ENCODE assay signal across 8 mouse cellular contexts in genomic region chr10:80159021-80159560, GRCm38 (mm10). TPM values are rescaled to one million over a fixed set of nuclear protein-coding genes. Genes with fewer than 3 reads are reported as not detected.
A peak's percentile ranks its signal among the peaks of the same experiment; 100 is the strongest.
DNase-seq lines count a peak whose midpoint lies in the region; ATAC-seq and TF ChIP-seq lines count a peak whose summit lies in the region.

No protein-coding gene starts in this region.

- peak overlapping the region; percentile 67 for H3K4me2 ChIP-seq in kidney, postnatal 0 days (ENCODE audit: low read length)
- peak overlapping the region; percentile 77 for H3K4me2 ChIP-seq in stomach, embryonic 15.5 days

- ATAC-seq in kidney, postnatal 0 days (replicated peaks; ENCODE audit: low FRiP score, low read depth) = peak; percentile 2; the same call in 1 of the 2 replicates
- peak; percentile 0; the same call in 1 of the 2 replicates for ATAC-seq in stomach, embryonic 15.5 days (ENCODE audit: insufficient read depth, low FRiP score, low read depth)

- DNase-seq in ovary, postnatal 36 days (ENCODE audit: low spot score) = peak; percentile 50
- no peak for DNase-seq in ovary, postnatal 14 days (ENCODE audit: low spot score)
- DNase-seq in heart, embryonic 10.5 days (ENCODE audit: low spot score) = no peak
- peak; percentile 68 for DNase-seq in kidney, postnatal 0 days (ENCODE audit: low spot score)
- DNase-seq in lung, postnatal 36 days = peak; percentile 79
- DNase-seq in right cerebral cortex, postnatal 36 days (ENCODE audit: low spot score in 2 of 2) = no peak

- H3K9me3 ChIP-seq in heart, embryonic 10.5 days = no peaks in the 10 kb centered on the region
- no peaks in the 10 kb centered on the region for H3K9me3 ChIP-seq in kidney, postnatal 0 days (replicated peaks; ENCODE audit: low read length)
- no peaks in the 10 kb centered on the region for H3K9me3 ChIP-seq in stomach, embryonic 15.5 days

- peak; percentile 33; the same call in 1 of the 2 replicates for TF ChIP-seq POLR2A in bone marrow, adult 2 months (IDR thresholded peaks at IDR 0.05; ENCODE audit: borderline replicate concordance, control insufficient read depth, low read depth, low read length)

- H3K4me1 ChIP-seq in bone marrow, adult 2 months (ENCODE audit: control insufficient read depth, insufficient read depth, low read length) = peaks cover 25% of the 10 kb centered on the region
- H3K4me1 ChIP-seq in heart, embryonic 10.5 days = peaks cover 97% of the 10 kb centered on the region
- H3K4me1 ChIP-seq in kidney, postnatal 0 days (replicated peaks; ENCODE audit: insufficient read depth, low read length) = peaks cover 82% of the 10 kb centered on the region
- peaks cover 92% of the 10 kb centered on the region for H3K4me1 ChIP-seq in stomach, embryonic 15.5 days

- H3K36me3 ChIP-seq in heart, embryonic 10.5 days = peaks cover 36% of the 10 kb centered on the region
- H3K36me3 ChIP-seq in kidney, postnatal 0 days (ENCODE audit: insufficient read depth, low read length) = peaks cover 26% of the 10 kb centered on the region
- peaks cover 35% of the 10 kb centered on the region for H3K36me3 ChIP-seq in stomach, embryonic 15.5 days

- peak overlapping the region; percentile 95 for H3K27ac ChIP-seq in bone marrow, adult 2 months (ENCODE audit: control insufficient read depth, insufficient read depth, low read depth, low read length, poor library complexity)
- H3K27ac ChIP-seq in heart, embryonic 10.5 days = peak overlapping the region; percentile 97
- H3K27ac ChIP-seq in kidney, postnatal 0 days = peak overlapping the region; percentile 98
- H3K27ac ChIP-seq in stomach, embryonic 15.5 days = peak overlapping the region; percentile 92

- H3K9ac ChIP-seq in kidney, postnatal 0 days (ENCODE audit: low read depth, low read length) = peak overlapping the region; percentile 18; the same call in 1 of the 2 replicates
- H3K9ac ChIP-seq in stomach, embryonic 15.5 days = peak overlapping the region; percentile 19; the same call in 1 of the 2 replicates

- 7% methylated on average over 12 of the region's 12 CpGs for WGBS in bone marrow, adult 2 months
- WGBS in heart, embryonic 10.5 days = 10% methylated on average over 12 of the region's 12 CpGs
- WGBS in kidney, postnatal 0 days = 4% methylated on average over 12 of the region's 12 CpGs
- 10% methylated on average over 12 of the region's 12 CpGs for WGBS in stomach, embryonic 15.5 days

- no peak for TF ChIP-seq CTCF in bone marrow, adult 2 months (IDR thresholded peaks at IDR 0.05; ENCODE audit: control insufficient read depth, insufficient read depth, low read length)
- TF ChIP-seq CTCF in kidney, postnatal 0 days (IDR thresholded peaks at IDR 0.05; ENCODE audit: low read depth) = no peak

- H3K4me3 ChIP-seq in bone marrow, adult 2 months (replicated peaks; ENCODE audit: control insufficient read depth, low read depth, low read length) = peak overlapping the region; percentile 78
- H3K4me3 ChIP-seq in heart, embryonic 10.5 days = peak overlapping the region; percentile 66
- peak overlapping the region; percentile 14; the same call in 1 of the 2 replicates for H3K4me3 ChIP-seq in kidney, postnatal 0 days (replicated peaks; ENCODE audit: low read depth, low read length)
- peak overlapping the region; percentile 47 for H3K4me3 ChIP-seq in stomach, embryonic 15.5 days (replicated peaks)

- no peaks in the 10 kb centered on the region for H3K27me3 ChIP-seq in heart, embryonic 10.5 days (ENCODE audit: insufficient read depth, poor library complexity, severe bottlenecking)
- no peaks in the 10 kb centered on the region for H3K27me3 ChIP-seq in kidney, postnatal 0 days (ENCODE audit: insufficient read depth, low read length)
- no peaks in the 10 kb centered on the region for H3K27me3 ChIP-seq in stomach, embryonic 15.5 days (replicated peaks)

RNA-seq across cellular contexts. Expression of gene Cirbp, which starts 6.7 kb away (rescaled TPM):
- polyA plus RNA-seq in bone marrow, adult 2 months (2011; ENCODE audit: insufficient read depth, insufficient read length, low replicate concordance, missing spikeins) = 200 and 277 TPM in 2 replicates
- 85.7 and 98.0 TPM in 2 replicates for polyA plus RNA-seq in heart, embryonic 10.5 days (2016; fragmentation: Nextera tagmentation; extraction: Ambion mirVana)
- polyA plus RNA-seq in kidney, postnatal 0 days (2015; fragmentation: Nextera tagmentation; extraction: Ambion mirVana) = 290 and 317 TPM in 2 replicates
- 90.3 and 103 TPM in 2 replicates for polyA plus RNA-seq in stomach, embryonic 15.5 days (2015; fragmentation: Nextera tagmentation; extraction: Ambion mirVana)

RNA-seq across cellular contexts. Expression of gene Midn, which starts 11.0 kb away (rescaled TPM):
- 36.0 and 53.2 TPM in 2 replicates for polyA plus RNA-seq in bone marrow, adult 2 months (2011; ENCODE audit: insufficient read depth, insufficient read length, low replicate concordance, missing spikeins)
- 16.1 and 24.4 TPM in 2 replicates for polyA plus RNA-seq in heart, embryonic 10.5 days (2016; fragmentation: Nextera tagmentation; extraction: Ambion mirVana)
- polyA plus RNA-seq in kidney, postnatal 0 days (2015; fragmentation: Nextera tagmentation; extraction: Ambion mirVana) = 13.7 and 18.6 TPM in 2 replicates
- polyA plus RNA-seq in stomach, embryonic 15.5 days (2015; fragmentation: Nextera tagmentation; extraction: Ambion mirVana) = 16.0 and 19.8 TPM in 2 replicates

RNA-seq across cellular contexts. Expression of gene 1600002K03Rik, which starts 13.7 kb away (rescaled TPM):
- polyA plus RNA-seq in bone marrow, adult 2 months (2011; ENCODE audit: insufficient read depth, insufficient read length, low replicate concordance, missing spikeins) = 8.8 and 23.7 TPM in 2 replicates
- 11.7 and 13.9 TPM in 2 replicates for polyA plus RNA-seq in heart, embryonic 10.5 days (2016; fragmentation: Nextera tagmentation; extraction: Ambion mirVana)
- 9.3 and 11.0 TPM in 2 replicates for polyA plus RNA-seq in kidney, postnatal 0 days (2015; fragmentation: Nextera tagmentation; extraction: Ambion mirVana)
- polyA plus RNA-seq in stomach, embryonic 15.5 days (2015; fragmentation: Nextera tagmentation; extraction: Ambion mirVana) = 17.5 and 19.7 TPM in 2 replicates

RNA-seq across cellular contexts. Expression of gene Cbarp, which starts 18.5 kb away (rescaled TPM):
- 3.4 and 3.7 TPM in 2 replicates for polyA plus RNA-seq in bone marrow, adult 2 months (2011; ENCODE audit: insufficient read depth, insufficient read length, low replicate concordance, missing spikeins)
- 2.0 and 4.0 TPM in 2 replicates for polyA plus RNA-seq in heart, embryonic 10.5 days (2016; fragmentation: Nextera tagmentation; extraction: Ambion mirVana)
- 4.7 and 6.4 TPM in 2 replicates for polyA plus RNA-seq in kidney, postnatal 0 days (2015; fragmentation: Nextera tagmentation; extraction: Ambion mirVana)
- 5.1 and 6.7 TPM in 2 replicates for polyA plus RNA-seq in stomach, embryonic 15.5 days (2015; fragmentation: Nextera tagmentation; extraction: Ambion mirVana)

RNA-seq across cellular contexts. Expression of gene Efna2, which starts 20.2 kb away (rescaled TPM):
- 0.70 TPM in 1 of 2 replicates, not detected in the other for polyA plus RNA-seq in bone marrow, adult 2 months (2011; ENCODE audit: insufficient read depth, insufficient read length, low replicate concordance, missing spikeins)
- 14.9 and 20.6 TPM in 2 replicates for polyA plus RNA-seq in heart, embryonic 10.5 days (2016; fragmentation: Nextera tagmentation; extraction: Ambion mirVana)
- polyA plus RNA-seq in kidney, postnatal 0 days (2015; fragmentation: Nextera tagmentation; extraction: Ambion mirVana) = 10.2 and 10.5 TPM in 2 replicates
- 15.7 TPM in 2 replicates for polyA plus RNA-seq in stomach, embryonic 15.5 days (2015; fragmentation: Nextera tagmentation; extraction: Ambion mirVana)

Comparison
In these comparisons a context has a peak if more than half of its experiments do, and no peak if none do; other contexts are left out.
1. DNase-seq: peak in ovary, postnatal 36 days (single experiment), kidney, postnatal 0 days (single experiment) and lung, postnatal 36 days (single experiment); none in ovary, postnatal 14 days (single experiment), heart, embryonic 10.5 days (single experiment) and right cerebral cortex, postnatal 36 days (0 of 2).
2. H3K4me3 ChIP-seq: peak in every context shown above with its lines; median percentile 78 in bone marrow, adult 2 months; 66 in heart, embryonic 10.5 days; 47 in stomach, embryonic 15.5 days; 14 in kidney, postnatal 0 days.
3. Peak in every context shown above with its lines, with median percentiles within 50 percentile points of each other: H3K27ac ChIP-seq.